Mouse (Mus musculus): ENCODE measurements around the gene Kcnk18.

- TF ChIP-seq CTCF (IDR thresholded peaks at IDR 0.05; ENCODE audit: insufficient read depth, low read depth, low read length) (no peak), POLR2A (IDR thresholded peaks at IDR 0.05; ENCODE audit: insufficient read depth, low read depth, low read length) (no peak)
These were observed 35.0 kb upstream of the Kcnk18 start for GRCm38 (mm10) chr19:59184000-59184399.

Measured in olfactory bulb, adult 2 months (tissue).